Mouse (Mus musculus): ENCODE data around the gene Arid4a. TPM values are rescaled to one million over a fixed set of nuclear protein-coding genes. Genes with fewer than 3 reads are reported as not detected.
"Not testable (repeated sequence)": the region's sequence is repeated elsewhere in the genome, so short reads cannot be mapped to it uniquely, and the experiment has no call there.

Gene Arid4a
- polyA plus RNA-seq, 1 experiment, result 14.0 TPM

DNA sequence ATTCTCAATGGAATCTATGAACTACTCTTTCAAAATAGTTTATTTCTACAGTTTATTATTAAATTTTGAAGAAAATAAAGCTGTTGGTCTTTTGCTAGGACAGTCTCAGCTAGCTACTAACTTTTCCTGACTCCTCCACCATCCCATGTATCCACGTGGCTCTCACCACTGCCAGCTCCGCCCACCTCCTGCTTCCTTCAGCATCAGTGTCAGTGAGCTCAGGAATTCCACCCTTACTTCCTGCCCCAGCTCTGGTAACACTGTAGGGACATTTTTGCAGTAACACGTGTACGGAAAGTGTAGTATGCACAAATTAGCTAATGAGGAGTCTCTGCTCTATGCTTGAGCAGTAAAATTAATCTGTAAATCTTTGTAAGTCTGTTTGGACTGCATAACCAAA is 6.0 kb upstream of the Arid4a start:
- no peak overlapping the region for H3K4me3 ChIP-seq (ENCODE audit: insufficient read depth, low read length)
- no peaks in the 10 kb centered on the region; the same call in 1 of the 2 replicates for H3K4me1 ChIP-seq (ENCODE audit: control insufficient read depth, insufficient read depth, low read length)
- TF ChIP-seq CTCF (IDR thresholded peaks at IDR 0.05; ENCODE audit: borderline replicate concordance, insufficient read depth, low read length), result no peak
- TF ChIP-seq POLR2A (IDR thresholded peaks at IDR 0.05; ENCODE audit: low read depth, low read length), result no peak
- no peak overlapping the region for H3K27ac ChIP-seq (ENCODE audit: insufficient read depth, low read length)

DNA sequence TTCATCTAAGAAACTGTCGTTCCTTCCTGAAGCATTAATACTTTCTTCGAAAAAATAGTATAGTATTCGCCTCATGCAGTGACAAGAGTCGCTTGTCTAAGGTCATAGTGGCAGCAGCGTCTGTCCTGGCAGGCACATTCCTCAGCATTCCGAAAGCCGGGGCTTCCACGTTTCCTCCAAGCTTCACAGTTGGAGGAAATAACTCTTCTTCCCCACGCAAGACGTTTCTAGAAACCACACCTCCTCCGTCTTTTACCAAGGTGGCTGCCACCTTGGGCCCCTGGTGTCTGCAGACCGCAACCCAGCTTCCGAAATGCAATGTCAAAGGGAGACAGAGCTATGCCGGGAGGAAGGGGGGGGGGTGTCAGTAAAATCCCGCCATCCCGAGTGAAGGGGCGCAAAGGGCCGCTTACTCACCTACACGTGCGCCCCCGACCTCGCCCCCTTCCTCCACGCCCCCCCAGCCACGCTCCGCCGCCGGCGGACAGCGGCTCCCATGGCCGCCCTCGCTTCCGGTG is 886 bp upstream of the Arid4a start:
- H3K4me1 ChIP-seq (ENCODE audit: control insufficient read depth, insufficient read depth, low read length), result no peaks in the 10 kb centered on the region; the same call in 1 of the 2 replicates
- peak overlapping the region; percentile 97 for H3K27ac ChIP-seq (ENCODE audit: insufficient read depth, low read length)
- H3K4me3 ChIP-seq (ENCODE audit: insufficient read depth, low read length), result peak overlapping the region; percentile 86
- TF ChIP-seq POLR2A (IDR thresholded peaks at IDR 0.05; ENCODE audit: low read depth, low read length) (no peak), CTCF (IDR thresholded peaks at IDR 0.05; ENCODE audit: borderline replicate concordance, insufficient read depth, low read length) (no peak)

DNA sequence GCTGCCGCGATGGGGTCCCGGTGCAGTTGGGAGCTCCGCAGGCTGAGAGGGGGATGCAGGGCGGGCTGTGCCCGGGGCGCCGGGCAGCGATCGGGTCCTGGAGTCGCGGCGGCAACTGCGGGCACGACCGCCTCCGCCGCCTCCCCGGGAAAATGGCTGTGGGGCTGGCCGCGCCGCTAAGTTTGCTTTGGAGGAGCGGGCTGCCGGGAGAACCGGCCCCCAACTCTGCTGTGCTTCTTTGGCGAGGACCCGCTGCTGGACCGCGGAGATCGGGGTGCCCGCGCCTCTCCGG is 367 bp downstream of the Arid4a start:
- H3K27ac ChIP-seq (ENCODE audit: insufficient read depth, low read length), result peak overlapping the region; percentile 53
- H3K4me3 ChIP-seq (ENCODE audit: insufficient read depth, low read length), result peak overlapping the region; percentile 78
- TF ChIP-seq POLR2A (IDR thresholded peaks at IDR 0.05; ENCODE audit: low read depth, low read length), result no peak
- TF ChIP-seq CTCF (IDR thresholded peaks at IDR 0.05; ENCODE audit: borderline replicate concordance, insufficient read depth, low read length), result no peak
- H3K4me1 ChIP-seq (ENCODE audit: control insufficient read depth, insufficient read depth, low read length), result no peaks in the 10 kb centered on the region

DNA sequence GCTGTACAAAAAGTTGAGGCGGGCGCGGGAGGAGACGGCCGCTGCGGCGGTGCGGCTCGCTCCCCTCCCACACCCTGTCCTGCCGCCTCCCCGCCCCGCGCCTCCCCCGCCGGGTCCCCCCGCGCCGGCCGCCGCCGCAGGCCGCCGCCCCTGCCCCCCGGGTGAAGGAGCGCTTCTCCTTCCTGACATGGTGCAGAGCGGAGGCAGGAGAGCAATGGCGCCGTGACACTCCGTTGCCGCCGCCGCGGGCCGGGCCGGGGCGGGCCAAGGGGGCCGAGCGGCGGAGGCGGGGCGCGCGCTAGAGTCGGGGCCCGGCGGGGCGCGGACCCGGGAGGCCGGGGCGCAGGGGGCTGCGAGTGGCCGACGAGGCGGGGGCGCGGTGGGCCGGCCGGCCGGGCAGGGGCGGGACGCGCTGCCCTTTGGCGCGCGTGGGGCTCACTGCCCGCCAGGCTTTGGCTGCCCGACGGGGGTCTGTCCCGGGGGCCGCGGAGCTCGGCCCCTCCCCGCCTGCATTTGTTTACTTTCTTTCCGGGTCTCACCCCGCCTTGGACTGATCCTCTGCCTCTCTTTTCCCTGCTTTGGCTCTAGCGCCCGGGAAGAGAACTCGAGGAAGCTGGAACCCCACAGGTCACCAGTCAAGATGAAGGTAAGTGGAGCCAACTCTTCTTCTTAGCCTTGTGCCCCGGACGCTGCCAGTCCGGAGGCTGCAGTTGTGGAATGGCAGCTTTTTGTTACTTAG is 882 bp downstream of the Arid4a start:
- peak overlapping the region; percentile 53 for H3K27ac ChIP-seq (ENCODE audit: insufficient read depth, low read length)
- TF ChIP-seq POLR2A (IDR thresholded peaks at IDR 0.05; ENCODE audit: low read depth, low read length), result peak; percentile 48; the same call in 1 of the 2 replicates
- TF ChIP-seq CTCF (IDR thresholded peaks at IDR 0.05; ENCODE audit: borderline replicate concordance, insufficient read depth, low read length), result no peak
- H3K4me3 ChIP-seq (ENCODE audit: insufficient read depth, low read length), result peak overlapping the region; percentile 85
- no peaks in the 10 kb centered on the region for H3K4me1 ChIP-seq (ENCODE audit: control insufficient read depth, insufficient read depth, low read length)

DNA sequence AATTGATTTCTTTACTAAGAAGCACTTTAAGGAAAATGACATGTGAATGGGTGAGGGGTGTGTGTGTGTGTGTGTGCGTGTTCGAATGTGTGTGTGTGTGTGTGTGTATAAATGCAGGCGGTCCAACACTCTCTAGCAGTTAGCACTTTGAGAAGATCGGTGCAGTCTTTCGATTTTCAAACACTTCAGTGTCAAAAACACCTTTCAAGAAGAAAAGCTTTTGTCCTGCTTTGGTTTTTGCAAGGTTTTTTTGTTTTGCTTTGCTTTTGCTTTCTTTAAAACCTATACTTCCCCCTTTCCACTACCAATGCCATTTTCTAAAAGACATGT is 1.4 kb downstream of the Arid4a start:
- no peak overlapping the region for H3K27ac ChIP-seq (ENCODE audit: insufficient read depth, low read length)
- TF ChIP-seq CTCF (IDR thresholded peaks at IDR 0.05; ENCODE audit: borderline replicate concordance, insufficient read depth, low read length) (no peak), POLR2A (IDR thresholded peaks at IDR 0.05; ENCODE audit: low read depth, low read length) (no peak)
- H3K4me1 ChIP-seq (ENCODE audit: control insufficient read depth, insufficient read depth, low read length), result no peaks in the 10 kb centered on the region
- peak overlapping the region; percentile 85 for H3K4me3 ChIP-seq (ENCODE audit: insufficient read depth, low read length)

DNA sequence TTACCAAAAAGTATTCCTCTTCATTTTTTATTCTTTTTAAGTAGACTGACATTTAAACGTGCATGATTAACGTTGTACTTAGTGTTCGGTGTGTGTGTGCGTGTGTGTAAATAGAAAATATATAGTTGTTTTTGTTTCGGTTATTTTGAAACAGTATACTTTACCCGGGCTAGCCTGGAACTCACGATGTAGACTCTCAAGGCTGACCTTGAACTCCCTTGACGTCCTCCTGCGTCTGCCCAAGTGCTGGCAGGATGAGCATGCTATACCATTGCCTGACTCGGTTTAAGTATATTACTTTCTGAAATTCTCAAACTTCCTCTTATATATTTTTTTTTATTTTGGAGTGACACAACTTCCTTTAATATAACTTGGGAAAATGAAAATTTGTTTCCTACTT is 2.0 kb downstream of the Arid4a start:
- TF ChIP-seq POLR2A (IDR thresholded peaks at IDR 0.05; ENCODE audit: low read depth, low read length) (no peak), CTCF (IDR thresholded peaks at IDR 0.05; ENCODE audit: borderline replicate concordance, insufficient read depth, low read length) (no peak)
- Histone ChIP-seq H3K27ac (ENCODE audit: insufficient read depth, low read length) (no peak overlapping the region), H3K4me1 (ENCODE audit: control insufficient read depth, insufficient read depth, low read length) (no peaks in the 10 kb centered on the region), H3K4me3 (ENCODE audit: insufficient read depth, low read length) (no peak overlapping the region)

DNA sequence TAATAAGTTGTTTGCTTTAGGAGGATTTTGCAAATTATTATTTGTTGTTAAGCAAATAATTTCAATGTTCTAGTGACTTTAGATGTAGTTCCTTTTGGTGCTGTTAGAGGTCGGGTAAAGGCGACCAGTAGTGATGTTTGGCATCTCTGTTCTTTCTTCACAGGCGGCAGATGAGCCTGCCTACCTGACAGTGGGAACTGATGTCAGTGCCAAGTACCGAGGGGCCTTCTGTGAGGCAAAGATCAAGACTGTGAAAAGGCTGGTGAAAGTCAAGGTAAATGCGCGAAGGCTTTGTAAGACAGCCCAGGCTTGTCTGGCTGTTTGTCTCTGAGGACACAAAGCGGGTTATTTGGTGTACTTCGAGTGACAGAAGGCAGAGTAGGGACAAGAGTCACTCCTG is 3.4 kb downstream of the Arid4a start:
- TF ChIP-seq CTCF (IDR thresholded peaks at IDR 0.05; ENCODE audit: borderline replicate concordance, insufficient read depth, low read length) (no peak), POLR2A (IDR thresholded peaks at IDR 0.05; ENCODE audit: low read depth, low read length) (no peak)
- Histone ChIP-seq H3K27ac (ENCODE audit: insufficient read depth, low read length) (no peak overlapping the region), H3K4me3 (ENCODE audit: insufficient read depth, low read length) (no peak overlapping the region), H3K4me1 (ENCODE audit: control insufficient read depth, insufficient read depth, low read length) (no peaks in the 10 kb centered on the region)

DNA sequence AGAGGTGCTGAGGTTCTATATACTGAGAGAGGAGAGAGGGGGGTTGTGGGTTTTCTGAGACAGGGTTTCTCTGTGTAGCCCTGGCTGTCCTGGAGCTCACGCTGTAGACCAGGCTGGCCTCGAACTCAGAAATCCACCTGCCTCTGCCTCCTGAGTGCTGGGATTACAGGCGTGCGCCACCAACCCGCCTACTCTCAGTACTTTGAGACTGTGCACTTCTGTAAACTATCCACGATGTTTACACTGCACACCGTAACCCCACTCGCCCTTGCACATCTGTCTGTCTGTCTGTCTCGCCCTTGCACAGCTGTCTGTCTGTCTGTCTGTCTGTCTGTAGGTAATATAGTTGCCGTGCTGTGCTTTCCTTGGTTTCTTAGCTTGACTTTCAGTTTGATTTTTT is 8.6 kb downstream of the Arid4a start:
- H3K4me3 ChIP-seq (ENCODE audit: insufficient read depth, low read length), result no peak overlapping the region

DNA sequence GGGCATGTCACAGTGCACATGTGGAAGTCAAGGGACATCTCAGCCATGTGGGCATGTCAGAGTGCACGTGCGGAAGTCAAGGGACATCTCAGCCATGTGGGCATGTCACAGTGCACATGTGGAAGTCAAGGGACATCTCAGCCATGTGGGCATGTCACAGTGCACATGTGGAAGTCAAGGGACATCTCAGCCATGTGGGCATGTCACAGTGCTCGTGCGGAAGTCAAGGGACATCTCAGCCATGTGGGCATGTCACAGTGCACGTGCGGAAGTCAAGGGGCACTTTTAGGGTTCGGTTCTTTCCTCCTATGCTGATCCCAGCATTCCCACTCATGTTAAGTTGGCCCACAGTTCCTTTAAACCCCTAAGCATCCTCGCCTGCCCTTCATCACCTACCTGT is 12.5 kb downstream of the Arid4a start:
- not testable (repeated sequence) for H3K27ac ChIP-seq (ENCODE audit: insufficient read depth, low read length); H3K4me3 ChIP-seq (ENCODE audit: insufficient read depth, low read length); H3K4me1 ChIP-seq (ENCODE audit: control insufficient read depth, insufficient read depth, low read length)

More for the DNA sequence above, 8.6 kb downstream of the Arid4a start:
- H3K4me1 ChIP-seq (ENCODE audit: control insufficient read depth, insufficient read depth, low read length), result no peaks in the 10 kb centered on the region
- TF ChIP-seq CTCF (IDR thresholded peaks at IDR 0.05; ENCODE audit: borderline replicate concordance, insufficient read depth, low read length) (no peak), POLR2A (IDR thresholded peaks at IDR 0.05; ENCODE audit: low read depth, low read length) (no peak)
- no peak overlapping the region for H3K27ac ChIP-seq (ENCODE audit: insufficient read depth, low read length)

DNA sequence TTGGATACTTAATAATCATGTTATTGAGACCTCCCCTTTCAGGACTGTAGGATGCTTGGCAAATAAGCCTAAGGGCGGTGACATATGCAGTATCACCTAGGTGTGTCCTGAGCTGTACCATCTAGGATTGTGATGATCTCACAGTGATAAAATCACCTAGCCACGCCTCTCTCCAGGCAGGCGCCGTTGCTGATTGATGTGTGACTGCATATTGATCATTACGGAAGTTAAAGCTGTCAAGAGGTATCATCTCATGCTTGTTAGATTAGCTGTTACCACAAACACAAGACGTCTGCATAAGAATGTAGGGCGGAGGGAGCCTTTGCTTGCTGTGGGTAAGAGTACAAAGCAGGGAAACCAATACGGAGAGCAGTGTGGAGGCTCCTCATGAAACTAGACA is 14.5 kb downstream of the Arid4a start:
- no peaks in the 10 kb centered on the region for H3K4me1 ChIP-seq (ENCODE audit: control insufficient read depth, insufficient read depth, low read length)
- no peak overlapping the region for H3K27ac ChIP-seq (ENCODE audit: insufficient read depth, low read length)
- no peak for TF ChIP-seq CTCF (IDR thresholded peaks at IDR 0.05; ENCODE audit: borderline replicate concordance, insufficient read depth, low read length)
- no peak for TF ChIP-seq POLR2A (IDR thresholded peaks at IDR 0.05; ENCODE audit: low read depth, low read length)
- H3K4me3 ChIP-seq (ENCODE audit: insufficient read depth, low read length), result no peak overlapping the region

All from embryonic fibroblast, embryonic 13.5 days (primary cell).